Mouse (Mus musculus): ENCODE data around the gene Harbi1.

DNA sequence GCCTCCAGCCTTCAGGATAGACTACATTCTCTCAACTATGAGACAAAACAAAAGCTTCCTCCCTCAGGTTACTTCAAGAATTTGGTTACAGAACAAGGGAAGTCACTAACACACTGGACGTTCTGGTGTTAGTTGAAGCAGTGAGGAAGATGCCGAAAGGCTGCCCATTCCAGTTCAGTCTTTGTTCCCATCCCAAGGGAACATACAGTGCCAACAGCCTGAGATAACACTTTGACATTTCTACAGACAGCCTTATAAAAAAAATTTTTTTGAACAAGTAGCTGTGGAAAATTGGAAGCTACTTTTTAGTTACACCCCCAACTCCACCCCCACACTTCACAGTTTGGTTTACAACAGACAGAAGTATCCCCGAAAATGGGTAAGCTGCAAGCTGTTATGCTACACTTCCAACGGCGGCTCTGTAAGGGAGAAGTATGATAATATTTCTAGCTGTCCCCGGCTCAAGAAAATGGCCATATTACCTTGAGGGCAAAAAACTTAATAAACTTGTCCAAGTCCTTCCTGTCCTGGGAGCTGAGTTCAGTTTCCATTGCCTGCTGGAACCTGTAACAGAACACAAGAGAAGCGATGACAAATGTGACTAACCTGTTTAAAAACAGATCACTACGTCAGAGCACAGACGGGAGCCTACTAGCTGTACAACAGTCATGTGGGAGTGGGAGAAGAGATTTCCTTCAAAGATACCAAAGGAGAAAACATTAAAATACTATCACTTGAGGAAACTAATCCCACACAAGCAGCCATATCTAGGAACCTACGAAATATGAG is 15.0 kb upstream of the Harbi1 start:
- TF ChIP-seq CTCF (IDR thresholded peaks at IDR 0.05; ENCODE audit: insufficient read depth, low read length) (no peak), POLR2A (IDR thresholded peaks at IDR 0.05; ENCODE audit: borderline replicate concordance, extremely low read depth, low read depth, low read length) (no peak)
